Mouse (Mus musculus) neural tube, embryonic 15.5 days (tissue): ENCODE data around the gene Olfr1080. TPM values are rescaled to one million over a fixed set of nuclear protein-coding genes. Genes with fewer than 3 reads are reported as not detected.
"Not testable (repeated sequence)": the region's sequence is repeated elsewhere in the genome, so short reads cannot be mapped to it uniquely, and the experiment has no call there.

ENCODE experiments used
- ATAC-seq: fragments of 200-750 bp; cut with Nextera tagmentation; 2 replicates; pipeline ENCODE4 v1.8.0; 2017; ENCODE audit warnings: mild to moderate bottlenecking, moderate TSS enrichment, moderate library complexity; ENCODE audit not compliant: low FRiP score
- H3K27ac ChIP-seq: fragments of 300-500 bp; sonication (generic); replicated peaks from 2 replicates; pipeline ENCODE4 v1.5.1; 2015; ENCODE audit warnings: mild to moderate bottlenecking, inconsistent platforms
- H3K27me3 ChIP-seq: fragments of 300-500 bp; sonication (generic); replicated peaks from 2 replicates; pipeline ENCODE4 v1.6.1; 2015; ENCODE audit warnings: inconsistent platforms
- H3K36me3 ChIP-seq: fragments of 300-500 bp; sonication (generic); 2 replicates; pipeline ENCODE4 v1.6.1; 2015; ENCODE audit warnings: inconsistent platforms
- H3K4me1 ChIP-seq: fragments of 300-500 bp; sonication (generic); 2 replicates; pipeline ENCODE4 v1.6.1; 2015; ENCODE audit warnings: inconsistent platforms
- H3K4me2 ChIP-seq: fragments of 300-500 bp; sonication (generic); 2 replicates; pipeline ENCODE4 v1.6.1; 2015; ENCODE audit warnings: inconsistent platforms, mild to moderate bottlenecking, moderate library complexity
- H3K4me3 ChIP-seq: fragments of 300-500 bp; sonication (generic); replicated peaks from 2 replicates; pipeline ENCODE4 v1.5.1; 2015; ENCODE audit warnings: mild to moderate bottlenecking, inconsistent platforms
- H3K9ac ChIP-seq: fragments of 300-500 bp; sonication (generic); replicated peaks from 2 replicates; pipeline ENCODE4 v1.6.1; 2015; ENCODE audit warnings: mild to moderate bottlenecking, inconsistent platforms
- H3K9me3 ChIP-seq: fragments of 300-500 bp; sonication (generic); replicated peaks from 2 replicates; pipeline ENCODE4 v1.6.1; 2016; ENCODE audit warnings: inconsistent platforms
- WGBS: fragments of 180-500 bp; shearing (Covaris S2); methylation state at CpG from one replicate; pipeline ENCODE4 v1.1.7; 2015; ENCODE audit warnings: mixed read lengths; 5-methylcytosine and 5-hydroxymethylcytosine counted together
- polyA plus RNA-seq: library from polyadenylated mRNA; unstranded; fragments of >200 nt; fragmentation: Nextera tagmentation; extraction: Ambion mirVana; gene quantifications from 2 replicates; pipeline ENCODE4 v1.2.1, GENCODE M21; 2015

Olfr1080 gene
- polyA plus RNA-seq = not detected in 2 replicates

DNA sequence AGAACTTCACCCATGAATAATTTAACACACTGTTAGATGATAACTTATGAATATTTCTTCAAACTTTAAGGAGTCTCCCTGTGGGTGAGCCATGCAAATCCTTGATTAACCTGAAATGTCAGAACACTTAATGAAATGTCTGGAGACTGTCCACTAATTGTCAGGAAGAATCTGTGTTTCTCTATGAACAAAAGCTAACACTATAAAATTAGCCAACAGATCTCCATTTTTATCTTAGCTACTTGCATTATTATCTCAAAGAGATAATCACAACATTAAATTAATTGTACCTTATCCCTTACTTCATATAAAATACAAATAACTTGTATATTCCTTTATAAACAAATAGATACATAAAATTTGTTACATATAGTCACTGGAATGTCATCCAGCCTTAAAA is at the start of gene Olfr1080:
Gene Olfr1080 (minus strand): TSS at position 101 of the 400 bp plus-strand sequence.
- not testable (repeated sequence) for H3K27ac ChIP-seq, H3K27me3 ChIP-seq, H3K4me3 ChIP-seq, H3K4me1 ChIP-seq, ATAC-seq, H3K4me2 ChIP-seq, H3K36me3 ChIP-seq, H3K9me3 ChIP-seq, H3K9ac ChIP-seq

GRCm38 (mm10) chr2:86598866-86599265 is 40.8 kb upstream of the Olfr1080 start, which contains the start of gene Olfr1082:
Gene Olfr1082 (minus strand): TSS chr2:86598966.
- not testable (repeated sequence) for H3K4me1 ChIP-seq, H3K4me2 ChIP-seq, ATAC-seq, H3K27ac ChIP-seq, H3K9me3 ChIP-seq, H3K9ac ChIP-seq, H3K4me3 ChIP-seq, H3K27me3 ChIP-seq, H3K36me3 ChIP-seq
- 79% methylated on average over 1 of the region's 1 CpGs for WGBS

DNA sequence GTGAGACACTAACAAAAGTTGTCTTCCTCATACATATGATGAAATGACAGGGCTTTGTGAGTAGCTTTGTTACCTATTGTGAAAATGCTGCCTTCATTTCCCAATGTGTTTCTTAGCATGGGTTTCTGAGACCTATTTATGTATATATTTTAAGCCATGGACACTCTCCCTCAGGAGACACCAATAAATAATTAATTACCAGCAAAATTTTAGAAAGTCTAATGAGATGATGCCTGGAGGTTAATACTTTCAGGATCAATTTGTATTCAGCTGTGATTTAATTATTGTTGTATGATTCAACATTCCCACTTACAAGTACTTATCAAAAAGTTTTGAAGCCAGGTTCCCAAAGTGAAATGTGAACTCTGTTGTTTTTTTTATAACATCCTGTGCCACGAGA is 15.7 kb downstream of the Olfr1080 start, which contains the start of gene Olfr1079:
Gene Olfr1079 (minus strand): TSS at position 101 of the 400 bp plus-strand sequence.
- H3K9me3 ChIP-seq = no peaks in the 10 kb centered on the region
- no peak within 1 kb of the TSS for H3K4me2 ChIP-seq
- no peak within 1 kb of the TSS for H3K27ac ChIP-seq
- no peak within 1 kb of the TSS for H3K4me3 ChIP-seq
- H3K27me3 ChIP-seq = no peaks in the 10 kb centered on the region
- H3K9ac ChIP-seq = no peak within 1 kb of the TSS
- 76% methylated on average over 1 of the region's 1 CpGs for WGBS
- no peaks in the 10 kb centered on the region for H3K4me1 ChIP-seq
- H3K36me3 ChIP-seq = no peaks in the 10 kb centered on the region
- ATAC-seq = no peak

DNA sequence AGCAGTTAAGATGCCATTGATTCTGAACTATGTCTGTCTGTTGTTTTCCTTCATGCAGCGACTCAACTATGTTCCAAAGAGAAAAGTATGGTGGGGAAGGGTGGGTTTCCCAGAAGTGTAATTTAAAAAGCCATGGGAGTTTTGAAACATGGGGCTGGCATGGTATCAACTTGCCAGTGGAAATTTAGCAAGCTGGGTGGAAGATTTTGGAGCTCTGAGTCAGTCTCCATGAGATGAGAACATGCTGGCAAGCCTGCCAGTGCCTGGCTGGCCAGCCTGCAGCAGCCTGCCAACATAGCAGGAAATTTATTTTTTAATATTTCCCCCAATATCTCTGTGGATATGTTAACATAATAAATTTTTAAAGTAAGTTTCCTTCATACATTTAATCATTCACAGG is 27.0 kb downstream of the Olfr1080 start:
- 77% methylated on average over 1 of the region's 1 CpGs for WGBS
- H3K27ac ChIP-seq = no peak overlapping the region
- no peaks in the 10 kb centered on the region for H3K4me1 ChIP-seq
- no peak overlapping the region for H3K4me2 ChIP-seq
- H3K4me3 ChIP-seq = no peak overlapping the region
- ATAC-seq = no peak
- no peaks in the 10 kb centered on the region for H3K36me3 ChIP-seq
- no peaks in the 10 kb centered on the region for H3K27me3 ChIP-seq
- no peak overlapping the region for H3K9ac ChIP-seq
- H3K9me3 ChIP-seq = no peaks in the 10 kb centered on the region

DNA sequence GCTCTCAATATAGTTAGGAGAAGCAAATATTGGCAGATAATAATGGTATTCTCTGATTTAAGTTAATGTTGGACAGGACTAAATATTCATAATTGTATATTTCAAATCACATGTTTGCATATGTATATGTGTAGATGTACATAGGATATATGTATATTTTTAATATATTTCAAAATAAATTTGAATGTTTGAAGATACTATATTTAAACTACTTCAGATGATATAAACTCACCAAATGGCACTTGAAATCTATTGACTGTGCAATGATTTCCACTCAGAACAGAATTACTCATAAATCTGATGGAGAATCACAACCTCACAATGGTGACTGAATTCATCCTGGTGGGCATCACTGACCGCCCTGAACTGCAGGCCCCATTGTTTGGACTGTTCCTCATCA is 49.9 kb downstream of the Olfr1080 start, which contains the start of gene Olfr1076:
Gene Olfr1076 (plus strand): TSS at position 301 of the 400 bp plus-strand sequence.
- Histone ChIP-seq H3K27ac (no peak within 1 kb of the TSS), H3K4me1 (no peaks in the 10 kb centered on the region), H3K9me3 (no peaks in the 10 kb centered on the region), H3K4me3 (no peak within 1 kb of the TSS), H3K9ac (no peak within 1 kb of the TSS), H3K4me2 (no peak within 1 kb of the TSS), H3K36me3 (no peaks in the 10 kb centered on the region), H3K27me3 (no peaks in the 10 kb centered on the region)
- no peak for ATAC-seq
- 86% methylated on average over 1 of the region's 1 CpGs for WGBS

Other genes with a start within 250 kb of the Olfr1080 start
- gene Olfr1053, start 243.0 kb downstream of the Olfr1080 start, polyA plus RNA-seq = not detected in 2 replicates
- gene Olfr1054, start 222.8 kb downstream of the Olfr1080 start, polyA plus RNA-seq = not detected in 2 replicates
- not detected in 2 replicates for gene Olfr1055, start 208.0 kb downstream of the Olfr1080 start, polyA plus RNA-seq
- gene Olfr1056, start 195.8 kb downstream of the Olfr1080 start, polyA plus RNA-seq = not detected in 2 replicates
- not detected in 2 replicates for gene Olfr1057, start 179.8 kb downstream of the Olfr1080 start, polyA plus RNA-seq
- not detected in 2 replicates for gene Olfr1058, start 169.7 kb downstream of the Olfr1080 start, polyA plus RNA-seq
- not detected in 2 replicates for gene Olfr1061, start 144.2 kb downstream of the Olfr1080 start, polyA plus RNA-seq
- not detected in 2 replicates for gene Olfr1062, start 131.5 kb downstream of the Olfr1080 start, polyA plus RNA-seq
- not detected in 2 replicates for gene Olfr1065, start 107.6 kb downstream of the Olfr1080 start, polyA plus RNA-seq
- not detected in 2 replicates for gene Olfr1066, start 102.0 kb downstream of the Olfr1080 start, polyA plus RNA-seq
- gene Olfr228, start 70.8 kb downstream of the Olfr1080 start, polyA plus RNA-seq = not detected in 2 replicates
- gene Olfr1076, start 49.8 kb downstream of the Olfr1080 start, polyA plus RNA-seq = not detected in 2 replicates
- gene Olfr1079, start 15.8 kb downstream of the Olfr1080 start, polyA plus RNA-seq = not detected in 2 replicates
- not detected in 2 replicates for gene Olfr1082, start 40.7 kb upstream of the Olfr1080 start, polyA plus RNA-seq
- gene Olfr1084, start 81.5 kb upstream of the Olfr1080 start, polyA plus RNA-seq = not detected in 2 replicates
- gene Olfr1085, start 103.8 kb upstream of the Olfr1080 start, polyA plus RNA-seq = not detected in 2 replicates
- not detected in 2 replicates for gene Olfr1086, start 121.9 kb upstream of the Olfr1080 start, polyA plus RNA-seq
- gene Olfr1087, start 140.2 kb upstream of the Olfr1080 start, polyA plus RNA-seq = not detected in 2 replicates
- gene Olfr1089, start 175.5 kb upstream of the Olfr1080 start, polyA plus RNA-seq = not detected in 2 replicates
- gene Olfr1090, start 200.8 kb upstream of the Olfr1080 start, polyA plus RNA-seq = not detected in 2 replicates
- gene Olfr1093, start 224.2 kb upstream of the Olfr1080 start, polyA plus RNA-seq = not detected in 2 replicates